Mouse (Mus musculus): Measurements from ENCODE around the gene Hoxa1. TPM values are rescaled to one million over a fixed set of nuclear protein-coding genes. Genes with fewer than 3 reads are reported as not detected.

The Hoxa1 gene
- total and polyA plus RNA-seq, 2 experiments from 2014 or later = 0.27 TPM; not detected in 1

GRCm38 (mm10) chr6:52167176-52167575, 9.1 kb upstream of the Hoxa1 start:
- WGBS = 10% methylated on average over 1 of the region's 1 CpGs
- H3K27ac ChIP-seq (ENCODE audit: low read depth, low read length) = no peak overlapping the region
- no peaks in the 10 kb centered on the region for H3K4me1 ChIP-seq (ENCODE audit: insufficient read depth, low read length)
- H3K36me3 ChIP-seq (ENCODE audit: insufficient read depth, low read length) = no peaks in the 10 kb centered on the region
- ATAC-seq (ENCODE audit: low FRiP score) (no peak), DNase-seq (ENCODE audit: low spot score) (no peak)
- TF ChIP-seq CTCF (IDR thresholded peaks at IDR 0.05) = no peak
- no peak overlapping the region for H3K4me2 ChIP-seq (ENCODE audit: low read depth, low read length, poor library complexity, severe bottlenecking)
- H3K4me3 ChIP-seq (ENCODE audit: low read depth, low read length) = no peak overlapping the region
- no peak overlapping the region for H3K9ac ChIP-seq (replicated peaks; ENCODE audit: low read length, poor library complexity, severe bottlenecking)
- H3K9me3 ChIP-seq (ENCODE audit: low read length) = no peaks in the 10 kb centered on the region
- H3K27me3 ChIP-seq (ENCODE audit: insufficient read depth, low read length) = peaks cover 78% of the 10 kb centered on the region

- DNase-seq (ENCODE audit: low spot score) = no peak
Observed at GRCm38 (mm10) chr6:52166431-52167077, 8.4 kb upstream of the Hoxa1 start.

GRCm38 (mm10) chr6:52165441-52166370, 7.6 kb upstream of the Hoxa1 start:
- Histone ChIP-seq H3K9ac (replicated peaks; ENCODE audit: low read length, poor library complexity, severe bottlenecking) (no peak overlapping the region), H3K4me3 (ENCODE audit: low read depth, low read length) (no peak overlapping the region), H3K4me1 (ENCODE audit: insufficient read depth, low read length) (no peaks in the 10 kb centered on the region), H3K9me3 (ENCODE audit: low read length) (no peaks in the 10 kb centered on the region), H3K27me3 (ENCODE audit: insufficient read depth, low read length) (peaks cover 73% of the 10 kb centered on the region), H3K36me3 (ENCODE audit: insufficient read depth, low read length) (no peaks in the 10 kb centered on the region), H3K4me2 (ENCODE audit: low read depth, low read length, poor library complexity, severe bottlenecking) (no peak overlapping the region), H3K27ac (ENCODE audit: low read depth, low read length) (no peak overlapping the region)
- no peak for DNase-seq (ENCODE audit: low spot score)
- TF ChIP-seq CTCF (IDR thresholded peaks at IDR 0.05) = no peak
- no peak for ATAC-seq (ENCODE audit: low FRiP score)
- 2% methylated on average over 28 of the region's 28 CpGs for WGBS

More at GRCm38 (mm10) chr6:52166431-52167077, 8.4 kb upstream of the Hoxa1 start:
- no peak for ATAC-seq (ENCODE audit: low FRiP score)
- H3K27me3 ChIP-seq (ENCODE audit: insufficient read depth, low read length) = peaks cover 76% of the 10 kb centered on the region
- no peak overlapping the region for H3K27ac ChIP-seq (ENCODE audit: low read depth, low read length)
- no peak overlapping the region for H3K9ac ChIP-seq (replicated peaks; ENCODE audit: low read length, poor library complexity, severe bottlenecking)
- no peak for TF ChIP-seq CTCF (IDR thresholded peaks at IDR 0.05)
- H3K9me3 ChIP-seq (ENCODE audit: low read length) = no peaks in the 10 kb centered on the region
- WGBS = 3% methylated on average over 4 of the region's 4 CpGs
- no peaks in the 10 kb centered on the region for H3K4me1 ChIP-seq (ENCODE audit: insufficient read depth, low read length)
- no peak overlapping the region for H3K4me2 ChIP-seq (ENCODE audit: low read depth, low read length, poor library complexity, severe bottlenecking)
- H3K36me3 ChIP-seq (ENCODE audit: insufficient read depth, low read length) = no peaks in the 10 kb centered on the region
- no peak overlapping the region for H3K4me3 ChIP-seq (ENCODE audit: low read depth, low read length)

GRCm38 (mm10) chr6:52164626-52165440, 6.7 kb upstream of the Hoxa1 start, which contains the start of gene Hoxa2:
Gene Hoxa2 (minus strand): TSS chr6:52164831.
- no peaks in the 10 kb centered on the region for H3K36me3 ChIP-seq (ENCODE audit: insufficient read depth, low read length)
- no peak within 1 kb of the TSS for H3K4me2 ChIP-seq (ENCODE audit: low read depth, low read length, poor library complexity, severe bottlenecking)
- H3K9me3 ChIP-seq (ENCODE audit: low read length) = no peaks in the 10 kb centered on the region
- no peaks in the 10 kb centered on the region for H3K4me1 ChIP-seq (ENCODE audit: insufficient read depth, low read length)
- peak within 1 kb of the TSS; percentile 13; the same call in 1 of the 2 replicates for H3K4me3 ChIP-seq (ENCODE audit: low read depth, low read length)
- H3K9ac ChIP-seq (replicated peaks; ENCODE audit: low read length, poor library complexity, severe bottlenecking) = no peak within 1 kb of the TSS
- peak; percentile 85 for DNase-seq (ENCODE audit: low spot score)
- ATAC-seq (ENCODE audit: low FRiP score) = no peak
- WGBS = under 1% methylated on average over 25 of the region's 25 CpGs
- TF ChIP-seq CTCF (IDR thresholded peaks at IDR 0.05) = no peak
- H3K27me3 ChIP-seq (ENCODE audit: insufficient read depth, low read length) = peaks cover 73% of the 10 kb centered on the region
- no peak within 1 kb of the TSS for H3K27ac ChIP-seq (ENCODE audit: low read depth, low read length)

- Histone ChIP-seq H3K27me3 (ENCODE audit: insufficient read depth, low read length) (peaks cover 75% of the 10 kb centered on the region), H3K4me2 (ENCODE audit: low read depth, low read length, poor library complexity, severe bottlenecking) (no peak overlapping the region), H3K4me1 (ENCODE audit: insufficient read depth, low read length) (no peaks in the 10 kb centered on the region), H3K36me3 (ENCODE audit: insufficient read depth, low read length) (no peaks in the 10 kb centered on the region), H3K9me3 (ENCODE audit: low read length) (no peaks in the 10 kb centered on the region), H3K4me3 (ENCODE audit: low read depth, low read length) (peak overlapping the region; percentile 13; the same call in 1 of the 2 replicates), H3K27ac (ENCODE audit: low read depth, low read length) (no peak overlapping the region), H3K9ac (replicated peaks; ENCODE audit: low read length, poor library complexity, severe bottlenecking) (no peak overlapping the region)
- under 1% methylated on average over 37 of the region's 39 CpGs for WGBS
- DNase-seq (ENCODE audit: low spot score) (no peak), ATAC-seq (ENCODE audit: low FRiP score) (no peak)
- no peak for TF ChIP-seq CTCF (IDR thresholded peaks at IDR 0.05)
Observed at GRCm38 (mm10) chr6:52164051-52164625, 6.0 kb upstream of the Hoxa1 start.
